Mouse (Mus musculus): ENCODE measurements at regions not wholly inside any gene's neighbourhood (a gene's known extent, or its start where the extent isn't known, plus 50 kb on each side); places are given as distances from the start of the nearest gene placed in this dataset.

DNA sequence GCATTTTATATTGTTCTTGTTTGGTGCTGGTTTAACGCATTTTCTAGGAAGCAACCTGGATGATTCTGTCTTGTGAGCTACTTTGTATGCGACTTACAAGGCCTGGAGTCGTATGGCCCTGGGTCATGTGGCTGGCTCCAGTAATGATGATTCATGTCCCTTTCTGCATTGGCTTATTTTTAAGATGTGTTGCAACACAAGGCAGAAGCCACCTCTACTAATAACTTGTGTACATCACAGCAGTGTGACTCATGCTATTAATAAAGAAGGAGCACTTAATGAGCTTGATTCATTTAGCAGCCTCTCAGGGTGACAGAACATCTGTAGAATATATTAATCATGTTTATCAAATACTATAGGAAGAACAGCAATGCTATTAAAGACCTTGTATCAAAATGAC is 84.0 kb downstream of the Slc5a7 start:
- no peak overlapping the region for H3K9ac ChIP-seq
- H3K36me3 ChIP-seq, result no peaks in the 10 kb centered on the region
- 78% methylated on average over 3 of the region's 3 CpGs for WGBS
- no peak overlapping the region for H3K4me3 ChIP-seq (replicated peaks)
- no peaks in the 10 kb centered on the region for H3K27me3 ChIP-seq
- ATAC-seq (ENCODE audit: insufficient number of reproducible peaks, low FRiP score, low TSS enrichment, low read depth), result no peak
- no peak overlapping the region for H3K4me2 ChIP-seq (replicated peaks)
- no peaks in the 10 kb centered on the region for H3K4me1 ChIP-seq
- H3K9me3 ChIP-seq (replicated peaks), result no peaks in the 10 kb centered on the region
- no peak overlapping the region for H3K27ac ChIP-seq (replicated peaks)

GRCm38 (mm10) chr17:54201710-54202109 is 97.1 kb downstream of the Slc5a7 start:
- no peak overlapping the region for H3K4me3 ChIP-seq (replicated peaks)
- H3K27me3 ChIP-seq, result no peaks in the 10 kb centered on the region
- no peak overlapping the region for H3K27ac ChIP-seq (replicated peaks)
- no peak for ATAC-seq (ENCODE audit: insufficient number of reproducible peaks, low FRiP score, low TSS enrichment, low read depth)
- no peaks in the 10 kb centered on the region for H3K36me3 ChIP-seq
- 42% methylated on average over 3 of the region's 3 CpGs for WGBS
- no peak overlapping the region for H3K4me2 ChIP-seq (replicated peaks)
- no peak overlapping the region for H3K9ac ChIP-seq
- H3K4me1 ChIP-seq, result no peaks in the 10 kb centered on the region
- H3K9me3 ChIP-seq (replicated peaks), result no peaks in the 10 kb centered on the region

GRCm38 (mm10) chr17:54192231-54192573 is 106.6 kb downstream of the Slc5a7 start:
- Histone ChIP-seq H3K36me3 (no peaks in the 10 kb centered on the region), H3K4me3 (replicated peaks) (no peak overlapping the region), H3K9me3 (replicated peaks) (no peaks in the 10 kb centered on the region), H3K27ac (replicated peaks) (no peak overlapping the region), H3K4me1 (no peaks in the 10 kb centered on the region), H3K9ac (no peak overlapping the region), H3K4me2 (replicated peaks) (no peak overlapping the region), H3K27me3 (no peaks in the 10 kb centered on the region)
- 49% methylated on average over 3 of the region's 3 CpGs for WGBS
- ATAC-seq (ENCODE audit: insufficient number of reproducible peaks, low FRiP score, low TSS enrichment, low read depth), result no peak

GRCm38 (mm10) chr17:54191526-54192230 is 107.2 kb downstream of the Slc5a7 start:
- ATAC-seq (ENCODE audit: insufficient number of reproducible peaks, low FRiP score, low TSS enrichment, low read depth), result peak; percentile 76
- Histone ChIP-seq H3K9ac (no peak overlapping the region), H3K9me3 (replicated peaks) (no peaks in the 10 kb centered on the region), H3K36me3 (no peaks in the 10 kb centered on the region), H3K4me2 (replicated peaks) (no peak overlapping the region), H3K27ac (replicated peaks) (no peak overlapping the region), H3K27me3 (no peaks in the 10 kb centered on the region), H3K4me1 (no peaks in the 10 kb centered on the region), H3K4me3 (replicated peaks) (no peak overlapping the region)
- WGBS, result 47% methylated on average over 5 of the region's 5 CpGs

DNA sequence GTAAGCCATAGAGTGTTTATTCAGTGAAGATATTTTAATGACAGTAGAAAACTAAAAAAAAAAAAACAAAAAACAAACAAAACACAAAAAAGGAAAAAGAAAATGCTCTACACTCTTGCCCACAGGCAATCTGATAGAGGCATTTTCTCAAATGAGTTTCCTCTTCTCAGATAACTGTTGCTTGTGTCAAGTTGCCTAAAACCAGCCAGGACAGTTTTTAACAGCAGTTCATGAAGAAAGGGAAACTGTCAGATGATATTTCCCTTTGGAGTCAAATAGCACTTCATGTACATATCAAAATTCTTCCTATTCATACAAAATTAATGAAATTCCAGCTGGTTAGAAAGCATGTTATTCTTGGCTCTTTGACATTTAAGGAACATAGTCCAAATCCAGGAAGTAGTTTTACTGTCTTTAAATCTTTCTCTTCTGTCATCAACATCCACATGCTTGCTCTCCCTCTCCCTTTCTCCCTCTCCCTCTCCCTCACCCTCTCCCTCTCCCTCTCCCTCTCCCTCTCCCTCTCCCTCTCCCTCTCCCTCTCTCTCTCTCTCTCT is 109.8 kb downstream of the Slc5a7 start:
- H3K4me3 ChIP-seq (replicated peaks), result no peak overlapping the region
- no peak overlapping the region for H3K4me2 ChIP-seq (replicated peaks)
- H3K36me3 ChIP-seq, result no peaks in the 10 kb centered on the region
- no peak overlapping the region for H3K9ac ChIP-seq
- no peaks in the 10 kb centered on the region for H3K9me3 ChIP-seq (replicated peaks)
- no peak overlapping the region for H3K27ac ChIP-seq (replicated peaks)
- no peaks in the 10 kb centered on the region for H3K27me3 ChIP-seq
- no peak for ATAC-seq (ENCODE audit: insufficient number of reproducible peaks, low FRiP score, low TSS enrichment, low read depth)
- no peaks in the 10 kb centered on the region for H3K4me1 ChIP-seq

DNA sequence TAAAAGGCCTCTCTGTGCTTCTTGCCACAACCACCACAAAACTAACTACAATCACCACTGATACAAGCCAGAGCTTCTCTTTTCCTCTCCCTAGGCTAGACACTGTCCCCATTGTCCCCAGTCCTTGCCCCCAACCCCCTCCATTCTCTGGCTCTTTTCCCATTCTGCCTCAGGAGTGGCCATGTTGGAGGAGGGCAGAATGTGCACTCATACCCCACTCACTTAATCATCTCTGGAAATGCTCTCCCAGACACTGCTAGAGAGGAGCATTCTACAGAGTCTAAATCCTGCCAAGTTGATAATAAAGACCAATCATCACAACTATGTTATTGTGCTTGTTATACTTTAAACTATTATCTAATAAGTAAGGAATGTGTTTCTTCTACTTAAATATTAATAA is 116.8 kb downstream of the Slc5a7 start:
- Histone ChIP-seq H3K27me3 (no peaks in the 10 kb centered on the region), H3K9me3 (replicated peaks) (no peaks in the 10 kb centered on the region), H3K9ac (no peak overlapping the region), H3K4me1 (no peaks in the 10 kb centered on the region), H3K36me3 (no peaks in the 10 kb centered on the region), H3K4me2 (replicated peaks) (no peak overlapping the region), H3K27ac (replicated peaks) (no peak overlapping the region), H3K4me3 (replicated peaks) (no peak overlapping the region)
- no peak for ATAC-seq (ENCODE audit: insufficient number of reproducible peaks, low FRiP score, low TSS enrichment, low read depth)

DNA sequence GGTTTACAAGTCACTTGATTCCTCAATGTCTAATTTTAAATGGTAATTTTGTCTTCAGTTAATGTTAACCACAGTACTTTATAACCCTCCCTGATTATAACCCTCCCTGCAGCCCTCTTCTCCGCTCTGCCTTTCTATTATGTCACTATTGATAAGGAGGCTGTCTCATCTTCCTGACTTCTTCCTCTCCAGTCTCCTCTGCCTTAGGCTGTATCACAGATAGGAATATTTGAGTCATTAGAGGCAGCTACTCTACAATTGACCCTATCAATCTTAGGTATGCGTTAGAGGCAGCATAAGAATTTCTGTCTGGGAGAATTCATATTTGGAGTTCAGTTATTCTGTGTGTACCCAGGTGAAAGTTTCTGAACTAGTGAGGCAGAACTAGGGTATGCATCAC is 118.3 kb downstream of the Slc5a7 start:
- Histone ChIP-seq H3K27ac (replicated peaks) (no peak overlapping the region), H3K4me3 (replicated peaks) (no peak overlapping the region), H3K27me3 (no peaks in the 10 kb centered on the region), H3K4me2 (replicated peaks) (no peak overlapping the region), H3K4me1 (no peaks in the 10 kb centered on the region), H3K36me3 (no peaks in the 10 kb centered on the region), H3K9me3 (replicated peaks) (no peaks in the 10 kb centered on the region), H3K9ac (no peak overlapping the region)
- 70% methylated on average over 2 of the region's 2 CpGs for WGBS
- no peak for ATAC-seq (ENCODE audit: insufficient number of reproducible peaks, low FRiP score, low TSS enrichment, low read depth)

DNA sequence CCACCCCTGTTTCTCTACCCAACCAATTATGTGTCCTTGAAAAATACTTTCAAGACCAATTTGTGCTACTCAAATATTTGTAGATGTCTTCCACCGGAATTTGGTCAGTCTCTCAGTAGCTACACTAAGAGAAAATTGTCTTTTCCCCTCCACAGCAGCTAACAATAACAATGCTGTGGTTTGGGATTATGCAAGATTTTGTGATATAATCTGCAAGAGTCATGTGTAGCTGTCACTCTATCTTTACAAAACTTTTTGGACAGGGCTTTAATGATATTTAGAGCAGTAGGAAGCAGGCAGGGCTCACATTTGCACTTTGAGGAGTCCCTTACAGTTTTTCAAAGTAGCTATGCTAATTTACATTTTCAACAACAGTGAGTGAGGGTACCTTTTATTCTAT is 128.1 kb downstream of the Slc5a7 start:
- Histone ChIP-seq H3K27ac (replicated peaks) (no peak overlapping the region), H3K36me3 (no peaks in the 10 kb centered on the region), H3K4me1 (no peaks in the 10 kb centered on the region), H3K9me3 (replicated peaks) (no peaks in the 10 kb centered on the region), H3K4me3 (replicated peaks) (no peak overlapping the region), H3K4me2 (replicated peaks) (no peak overlapping the region), H3K27me3 (no peaks in the 10 kb centered on the region), H3K9ac (no peak overlapping the region)
- ATAC-seq (ENCODE audit: insufficient number of reproducible peaks, low FRiP score, low TSS enrichment, low read depth), result no peak
- 63% methylated on average over 1 of the region's 1 CpGs for WGBS

GRCm38 (mm10) chr17:54168039-54168438 is 130.8 kb downstream of the Slc5a7 start:
- no peaks in the 10 kb centered on the region for H3K36me3 ChIP-seq
- H3K9ac ChIP-seq, result no peak overlapping the region
- ATAC-seq (ENCODE audit: insufficient number of reproducible peaks, low FRiP score, low TSS enrichment, low read depth), result no peak
- H3K4me1 ChIP-seq, result no peaks in the 10 kb centered on the region
- no peaks in the 10 kb centered on the region for H3K27me3 ChIP-seq
- no peak overlapping the region for H3K4me2 ChIP-seq (replicated peaks)
- H3K9me3 ChIP-seq (replicated peaks), result no peaks in the 10 kb centered on the region
- H3K4me3 ChIP-seq (replicated peaks), result no peak overlapping the region
- 49% methylated on average over 1 of the region's 1 CpGs for WGBS
- H3K27ac ChIP-seq (replicated peaks), result no peak overlapping the region

GRCm38 (mm10) chr17:54162383-54162782 is 136.5 kb downstream of the Slc5a7 start:
- Histone ChIP-seq H3K27me3 (no peaks in the 10 kb centered on the region), H3K9ac (no peak overlapping the region), H3K4me1 (no peaks in the 10 kb centered on the region), H3K4me3 (replicated peaks) (no peak overlapping the region), H3K27ac (replicated peaks) (no peak overlapping the region), H3K36me3 (no peaks in the 10 kb centered on the region), H3K4me2 (replicated peaks) (no peak overlapping the region), H3K9me3 (replicated peaks) (no peaks in the 10 kb centered on the region)
- WGBS, result 75% methylated on average over 2 of the region's 2 CpGs
- no peak for ATAC-seq (ENCODE audit: insufficient number of reproducible peaks, low FRiP score, low TSS enrichment, low read depth)

GRCm38 (mm10) chr17:54158753-54159152 is 140.1 kb downstream of the Slc5a7 start:
- ATAC-seq (ENCODE audit: insufficient number of reproducible peaks, low FRiP score, low TSS enrichment, low read depth), result no peak
- Histone ChIP-seq H3K27ac (replicated peaks) (no peak overlapping the region), H3K4me3 (replicated peaks) (no peak overlapping the region), H3K4me1 (no peaks in the 10 kb centered on the region), H3K27me3 (no peaks in the 10 kb centered on the region), H3K9me3 (replicated peaks) (no peaks in the 10 kb centered on the region), H3K36me3 (no peaks in the 10 kb centered on the region), H3K4me2 (replicated peaks) (no peak overlapping the region), H3K9ac (no peak overlapping the region)
- 55% methylated on average over 4 of the region's 4 CpGs for WGBS

GRCm38 (mm10) chr17:54158330-54158729 is 140.5 kb downstream of the Slc5a7 start:
- Histone ChIP-seq H3K4me1 (no peaks in the 10 kb centered on the region), H3K9me3 (replicated peaks) (no peaks in the 10 kb centered on the region), H3K27me3 (no peaks in the 10 kb centered on the region), H3K9ac (no peak overlapping the region), H3K36me3 (no peaks in the 10 kb centered on the region), H3K27ac (replicated peaks) (no peak overlapping the region), H3K4me2 (replicated peaks) (no peak overlapping the region), H3K4me3 (replicated peaks) (no peak overlapping the region)
- WGBS, result 92% methylated on average over 1 of the region's 1 CpGs
- ATAC-seq (ENCODE audit: insufficient number of reproducible peaks, low FRiP score, low TSS enrichment, low read depth), result no peak

Data from embryonic facial prominence, embryonic 15.5 days (tissue).